Mouse (Mus musculus) CH12.LX (cell line): ENCODE results near the gene Foxd3. TPM values are rescaled to one million over a fixed set of nuclear protein-coding genes. Genes with fewer than 3 reads are reported as not detected.

Experiments used
- DNase-seq: peaks from one replicate; pipeline ENCODE4 v3.0.0-alpha.2; 2013; ENCODE audit errors: extremely low read depth
- H3K27ac ChIP-seq: 2 replicates; pipeline ENCODE4 v1.5.1; 2012; ENCODE audit warnings: low read depth, mild to moderate bottlenecking, control low read depth, moderate library complexity; ENCODE audit not compliant: insufficient read depth
- H3K27me3 ChIP-seq: replicated peaks from 2 replicates; pipeline ENCODE3; 2012; ENCODE audit warnings: inconsistent platforms
- H3K36me3 ChIP-seq, 2 experiments: replicated peaks in 1 of 2; 2 replicates each; pipeline versions ENCODE3 to v1.6.1; 2012; ENCODE audit warnings: inconsistent platforms in 1 of 2, low read length in 1 of 2, mild to moderate bottlenecking in 1 of 2, mixed read lengths in 1 of 2, moderate library complexity in 1 of 2; ENCODE audit not compliant: control insufficient read depth in 1 of 2, insufficient read depth in 1 of 2
- H3K4me1 ChIP-seq, 2 experiments: 2 replicates each; pipeline ENCODE4 v1.6.1; 2012; ENCODE audit warnings: inconsistent platforms in 1 of 2, moderate library complexity in 1 of 2; ENCODE audit not compliant: insufficient read depth in 2 of 2, control insufficient read depth in 1 of 2
- H3K4me2 ChIP-seq: 2 replicates; pipeline ENCODE4 v1.6.1; 2012; ENCODE audit warnings: low read depth, mild to moderate bottlenecking, control low read depth; ENCODE audit not compliant: poor library complexity, insufficient read depth, severe bottlenecking
- H3K4me3 ChIP-seq, 3 experiments: fragments of 150-350 bp in 1 of 3; sonication (generic) in 1 of 3; replicated peaks in 1 of 3; 2 replicates each; pipeline versions ENCODE3 to v1.5.1; 2011 to 2012; ENCODE audit warnings: low read depth in 2 of 3, low read length in 2 of 3, mild to moderate bottlenecking in 2 of 3, moderate library complexity in 2 of 3, control low read depth in 1 of 3, improper control_type of control experiment in 1 of 3, inconsistent platforms in 1 of 3, mixed read lengths in 1 of 3; ENCODE audit not compliant: poor library complexity in 1 of 3
- H3K79me2 ChIP-seq: replicated peaks from 2 replicates; pipeline ENCODE4 v1.6.1; 2012; ENCODE audit warnings: mild to moderate bottlenecking, moderate library complexity; ENCODE audit not compliant: control insufficient read depth, poor library complexity, insufficient read depth, severe bottlenecking; ENCODE audit errors: extremely low read depth
- H3K9ac ChIP-seq: 2 replicates; pipeline ENCODE4 v1.6.1; 2012; ENCODE audit warnings: low read depth, mild to moderate bottlenecking, control low read depth, moderate library complexity; ENCODE audit not compliant: insufficient read depth
- H3K9me3 ChIP-seq: replicated peaks from 2 replicates; pipeline ENCODE3; 2012; ENCODE audit warnings: low read length, inconsistent platforms, mixed read lengths
- BHLHE40 ChIP-seq: IDR thresholded peaks from 2 replicates; pipeline ENCODE4 v1.6.1; 2011; ENCODE audit warnings: mild to moderate bottlenecking, low read depth, low read length, improper control_type of control experiment
- CHD2 ChIP-seq: IDR thresholded peaks from 2 replicates; pipeline ENCODE4 v1.6.1; 2011; ENCODE audit warnings: low read length, improper control_type of control experiment
- CTCF ChIP-seq, 2 experiments: IDR thresholded peaks in 1 of 2; conservative IDR thresholded peaks in 1 of 2; 2 replicates each; pipeline ENCODE4 v1.5.1; 2011 to 2012; ENCODE audit warnings: low read depth in 2 of 2, low read length in 2 of 2, improper control_type of control experiment in 1 of 2, inconsistent platforms in 1 of 2, mild to moderate bottlenecking in 1 of 2, moderate library complexity in 1 of 2
- ELF1 ChIP-seq: IDR thresholded peaks from 2 replicates; pipeline ENCODE4 v1.6.1; 2014; ENCODE audit warnings: low read depth, mild to moderate bottlenecking, inconsistent platforms, low read length, improper control_type of control experiment
- EP300 ChIP-seq: IDR thresholded peaks from 2 replicates; pipeline ENCODE4 v1.6.1; 2011; ENCODE audit warnings: low read length, improper control_type of control experiment
- ETS1 ChIP-seq: conservative IDR thresholded peaks from 2 replicates; pipeline ENCODE4 v1.6.1; 2012; ENCODE audit warnings: low read depth, mild to moderate bottlenecking, inconsistent platforms, low read length, improper control_type of control experiment, moderate library complexity
- GABPA ChIP-seq: IDR thresholded peaks from 2 replicates; pipeline ENCODE4 v1.6.1; 2012; ENCODE audit warnings: low read depth, low read length, improper control_type of control experiment, inconsistent platforms; ENCODE audit not compliant: insufficient replicate concordance
- JUND ChIP-seq: conservative IDR thresholded peaks from 2 replicates; pipeline ENCODE4 v1.6.1; 2011; ENCODE audit warnings: low read depth, low read length, improper control_type of control experiment
- KAT2A ChIP-seq: IDR thresholded peaks from 2 replicates; pipeline ENCODE4 v1.6.1; 2012; ENCODE audit warnings: low read length, improper control_type of control experiment, inconsistent platforms; ENCODE audit not compliant: insufficient replicate concordance
- MAFK ChIP-seq: IDR thresholded peaks from 2 replicates; pipeline ENCODE4 v1.6.1; 2011; ENCODE audit warnings: low read length, improper control_type of control experiment; ENCODE audit not compliant: insufficient replicate concordance
- MAX ChIP-seq: IDR thresholded peaks from 2 replicates; pipeline ENCODE4 v1.6.1; 2011; ENCODE audit warnings: low read length, improper control_type of control experiment
- MEF2A ChIP-seq: IDR thresholded peaks from 2 replicates; pipeline ENCODE4 v1.6.1; 2014; ENCODE audit warnings: low read depth, mild to moderate bottlenecking, inconsistent platforms, low read length, improper control_type of control experiment, borderline replicate concordance
- NELFE ChIP-seq: IDR thresholded peaks from 2 replicates; pipeline ENCODE4 v1.6.1; 2011; ENCODE audit warnings: low read depth, low read length, improper control_type of control experiment
- NRF1 ChIP-seq: IDR thresholded peaks from 2 replicates; pipeline ENCODE4 v1.6.1; 2014; ENCODE audit warnings: low read depth, mild to moderate bottlenecking, inconsistent platforms, low read length, improper control_type of control experiment, moderate library complexity
- PAX5 ChIP-seq: IDR thresholded peaks from 2 replicates; pipeline ENCODE4 v1.6.1; 2012; ENCODE audit warnings: low read length, inconsistent platforms, mixed read lengths
- POLR2A ChIP-seq: IDR thresholded peaks from 2 replicates; pipeline ENCODE4 v1.6.1; 2011; ENCODE audit warnings: low read depth, mild to moderate bottlenecking, improper control_type of control experiment, low read length
- POLR2AphosphoS2 ChIP-seq: IDR thresholded peaks from 2 replicates; pipeline ENCODE4 v1.6.1; 2011; ENCODE audit warnings: low read depth, low read length, improper control_type of control experiment
- RAD21 ChIP-seq: IDR thresholded peaks from 2 replicates; pipeline ENCODE4 v1.6.1; 2011; ENCODE audit warnings: low read depth, mild to moderate bottlenecking, low read length, improper control_type of control experiment, moderate library complexity
- RCOR1 ChIP-seq: conservative IDR thresholded peaks from 2 replicates; pipeline ENCODE4 v1.6.1; 2012; ENCODE audit warnings: low read depth, mild to moderate bottlenecking, inconsistent platforms, low read length, improper control_type of control experiment
- SIN3A ChIP-seq: IDR thresholded peaks from 2 replicates; pipeline ENCODE4 v1.6.1; 2012; ENCODE audit warnings: low read length, improper control_type of control experiment, inconsistent platforms
- SMC3 ChIP-seq: IDR thresholded peaks from 2 replicates; pipeline ENCODE4 v1.6.1; 2011; ENCODE audit warnings: low read depth, low read length, improper control_type of control experiment
- TBP ChIP-seq: conservative IDR thresholded peaks from 2 replicates; pipeline ENCODE4 v1.6.1; 2011; ENCODE audit warnings: low read depth, low read length, improper control_type of control experiment
- TCF12 ChIP-seq: IDR thresholded peaks from 2 replicates; pipeline ENCODE4 v1.6.1; 2014; ENCODE audit warnings: low read depth, mild to moderate bottlenecking, inconsistent platforms, low read length, improper control_type of control experiment
- UBTF ChIP-seq: IDR thresholded peaks from 2 replicates; pipeline ENCODE4 v1.6.1; 2012; ENCODE audit warnings: low read depth, mild to moderate bottlenecking, inconsistent platforms, low read length, improper control_type of control experiment, moderate library complexity
- USF2 ChIP-seq: conservative IDR thresholded peaks from 2 replicates; pipeline ENCODE4 v1.6.1; 2011; ENCODE audit warnings: low read depth, low read length, improper control_type of control experiment
- ZC3H11A ChIP-seq: IDR thresholded peaks from 2 replicates; pipeline ENCODE4 v1.6.1; 2012; ENCODE audit warnings: low read depth, mild to moderate bottlenecking, inconsistent platforms, low read length, improper control_type of control experiment
- ZMIZ1 ChIP-seq: IDR thresholded peaks from 2 replicates; pipeline ENCODE4 v1.6.1; 2012; ENCODE audit warnings: low read depth, mild to moderate bottlenecking, inconsistent platforms, low read length, improper control_type of control experiment
- ZNF384 ChIP-seq: IDR thresholded peaks from 2 replicates; pipeline ENCODE4 v1.6.1; 2012; ENCODE audit warnings: low read depth, low read length, improper control_type of control experiment, inconsistent platforms
- dilution Hi-C: fragments of 300-500 bp; cut with MboI; formaldehyde crosslinking; loops from 2 replicates; pipeline ENCODE4 v1.14.3; 2020; ENCODE audit warnings: low sequenced_read_pairs; ENCODE audit not compliant: extremely low pct_unique_long_range_greater_than_20kb, extremely low pct_ligation_motif_present
- in situ Hi-C: fragments of 300-500 bp; cut with MboI; formaldehyde crosslinking; loops from 3 replicates; pipeline ENCODE4 v1.14.3; 2019; ENCODE audit warnings: low sequenced_read_pairs, low pct_ligation_motif_present, low pct_unique_long_range_greater_than_20kb, mixed read lengths
- polyA plus RNA-seq: library from polyadenylated mRNA; unstranded; fragments of >175 nt; gene quantifications from 2 replicates; pipeline ENCODE4 v1.2.1, GENCODE M21; 2012; ENCODE audit warnings: low read depth; ENCODE audit not compliant: insufficient read length
- total RNA-seq, 2 experiments: library from RNA; depleted of rRNA; stranded (reverse); fragments of 300-350 nt in 1 of 2; fragments of >200 nt in 1 of 2; gene quantifications; 2 replicates each; pipeline ENCODE4 v1.2.3; 2012 to 2014

The Foxd3 gene
- total and polyA plus RNA-seq, 3 experiments, result not detected

GRCm38 (mm10) chr4:99657430-99657820, 1.3 kb downstream of the Foxd3 start:
- Histone ChIP-seq H3K4me1 (no peaks in the 10 kb centered on the region), H3K36me3 (no peaks in the 10 kb centered on the region), H3K4me3 (no peak overlapping the region), H3K27ac (no peak overlapping the region), H3K9me3 (peaks cover 63% of the 10 kb centered on the region), H3K27me3 (no peaks in the 10 kb centered on the region), H3K4me2 (no peak overlapping the region), H3K9ac (no peak overlapping the region), H3K79me2 (no peaks in the 10 kb centered on the region)
- no peak for DNase-seq
- TF ChIP-seq ZMIZ1 (no peak), NRF1 (no peak), SMC3 (no peak), CTCF (conservative IDR thresholded peaks at IDR 0.05 in 1 of 2, IDR thresholded peaks at IDR 0.05 in 1 of 2; ENCODE audit: low read depth in 2 of 2, low read length in 2 of 2) (no peak), PAX5 (no peak), ETS1 (no peak), JUND (no peak), GABPA (no peak), BHLHE40 (no peak), RCOR1 (no peak), RAD21 (no peak), SIN3A (no peak), POLR2AphosphoS2 (no peak), ZC3H11A (no peak), TBP (no peak), KAT2A (no peak), EP300 (no peak), UBTF (no peak), CHD2 (no peak), MEF2A (no peak)
- dilution Hi-C loops (no loop called here), in situ Hi-C loops (no loop called here)

GRCm38 (mm10) chr4:99657831-99658470, 1.9 kb downstream of the Foxd3 start:
- Histone ChIP-seq H3K27me3 (no peaks in the 10 kb centered on the region), H3K79me2 (no peaks in the 10 kb centered on the region), H3K9ac (no peak overlapping the region), H3K27ac (no peak overlapping the region)
- no peak for DNase-seq
- in situ Hi-C loops, result no loop called here
- dilution Hi-C loops, result no loop called here
- TF ChIP-seq NELFE (no peak), BHLHE40 (no peak), MAFK (no peak), MEF2A (no peak), ZNF384 (no peak), TBP (no peak), NRF1 (no peak), ELF1 (no peak), JUND (no peak), USF2 (no peak), EP300 (no peak), SMC3 (no peak), TCF12 (no peak), UBTF (no peak), MAX (no peak), POLR2A (no peak), GABPA (no peak)
- TF ChIP-seq, all 38 proteins: peak for 0
- H3K9me3 ChIP-seq, result peaks cover 62% of the 10 kb centered on the region
- H3K36me3 ChIP-seq, result no peaks in the 10 kb centered on the region
- no peaks in the 10 kb centered on the region for H3K4me1 ChIP-seq
- no peak overlapping the region for H3K4me2 ChIP-seq
- no peak overlapping the region for H3K4me3 ChIP-seq
